Mouse (Mus musculus): Measurements from ENCODE around the gene Nup62. TPM values are rescaled to one million over a fixed set of nuclear protein-coding genes. Genes with fewer than 3 reads are reported as not detected.
"Not testable (repeated sequence)": the region's sequence is repeated elsewhere in the genome, so short reads cannot be mapped to it uniquely, and the experiment has no call there.

Gene Nup62
- total RNA-seq, 2 experiments from 2014 or later, result 21.2 to 28.1 TPM

DNA sequence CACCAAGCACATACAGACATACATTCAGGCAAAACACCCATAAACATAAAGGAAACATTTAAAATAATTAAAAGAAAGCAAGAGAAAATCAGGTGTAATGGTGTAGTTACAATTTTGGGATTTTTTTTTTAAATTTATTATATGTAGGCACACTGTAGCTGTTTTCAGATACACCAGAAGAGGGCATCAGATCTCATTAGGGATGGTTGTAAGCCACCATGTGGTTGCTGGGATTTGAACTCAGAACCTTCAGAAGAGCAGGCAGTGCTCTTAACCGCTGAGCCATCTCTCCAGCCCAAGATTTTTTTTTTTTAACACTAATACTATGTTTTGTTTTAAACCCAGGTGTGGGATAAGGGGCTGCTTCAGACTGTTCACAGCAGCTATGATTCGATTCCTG is 55.9 kb downstream of the Nup62 start:
- DNase-seq; intact Hi-C loops (cut with DNase I; ENCODE audit: low total_unique reads): not testable (repeated sequence)

DNA sequence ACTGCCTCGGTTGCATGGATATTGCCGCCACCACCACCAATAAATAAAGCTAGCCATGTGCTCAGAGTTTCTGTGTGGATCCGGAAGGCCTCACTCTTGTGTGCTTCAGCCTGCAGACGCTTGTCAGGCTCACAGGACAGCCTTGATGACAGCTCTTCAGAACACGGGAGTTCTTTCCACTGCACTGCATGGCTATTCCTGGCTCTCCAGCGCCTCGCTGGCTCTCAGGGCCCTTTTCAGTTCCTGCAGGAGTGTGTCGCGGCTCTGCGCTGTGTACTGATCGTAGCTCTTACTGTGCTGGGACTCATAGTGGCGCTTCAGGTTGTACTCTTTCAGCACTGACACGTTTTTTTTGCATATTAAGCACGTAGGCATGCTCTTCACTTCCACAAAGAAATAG is 61.9 kb downstream of the Nup62 start:
- DNase-seq, result no peak
- intact Hi-C loops (cut with DNase I; ENCODE audit: low total_unique reads), result no loop called here

Small RNA genes within 50 kb of the gene (microRNA-seq; reads per million reads assigned to microRNA genes)
- gene Mir707, result 0 reads per million in 2 experiments

Other genes with a start within 250 kb of the Nup62 start
- gene Napsa, start 243.7 kb upstream of the Nup62 start, total RNA-seq (2021), result not detected
- 1 to 10 TPM; 2.9 to 3.1 TPM for gene Kcnc3, start 225.4 kb upstream of the Nup62 start, total RNA-seq (2021)
- 10 to 100 TPM; 20.6 to 24.4 TPM for gene Myh14, start 145.2 kb upstream of the Nup62 start, total RNA-seq (2021)
- not detected for gene Izumo2, start 107.3 kb upstream of the Nup62 start, total RNA-seq (2021)
- 10 to 100 TPM; 14.5 to 16.2 TPM for gene Vrk3, start 67.7 kb upstream of the Nup62 start, total RNA-seq (2021)
- under 1 TPM in 1 of 2 experiments, not detected in 1; 0.16 TPM for gene Zfp473, start 65.0 kb upstream of the Nup62 start, total RNA-seq (2021)
- 1 to 10 TPM; 2.3 to 2.6 TPM for gene Il4i1, start 299 bp downstream of the Nup62 start, total RNA-seq (2021)
- gene Atf5, start 570 bp downstream of the Nup62 start, total RNA-seq (2021), result 10 to 100 TPM; 54.5 to 62.2 TPM
- gene Akt1s1, start 32.9 kb downstream of the Nup62 start, total RNA-seq (2021), result 10 to 100 TPM; 85.9 to 86.7 TPM
- 10 to 100 TPM; 28.2 to 38.9 TPM for gene Tbc1d17, start 33.0 kb downstream of the Nup62 start, total RNA-seq (2021)
- 10 to 100 TPM; 15.1 to 16.6 TPM for gene Pnkp, start 41.1 kb downstream of the Nup62 start, total RNA-seq (2021)
- gene Ptov1, start 53.7 kb downstream of the Nup62 start, total RNA-seq (2021), result 100 to 1,000 TPM; 161 to 167 TPM
- gene Med25, start 76.6 kb downstream of the Nup62 start, total RNA-seq (2021), result 10 to 100 TPM; 48.0 to 49.7 TPM
- gene Fuz, start 80.0 kb downstream of the Nup62 start, total RNA-seq (2021), result 10 to 100 TPM; 18.8 to 23.4 TPM
- gene Ap2a1, start 113.4 kb downstream of the Nup62 start, total RNA-seq (2021), result 10 to 100 TPM; 55.4 to 60.8 TPM
- not detected for gene Tsks, start 127.1 kb downstream of the Nup62 start, total RNA-seq (2021)
- gene Cpt1c, start 158.8 kb downstream of the Nup62 start, total RNA-seq (2021), result 1 to 10 TPM; 2.3 to 2.7 TPM
- 100 to 1,000 TPM; 144 to 227 TPM for gene Prmt1, start 170.5 kb downstream of the Nup62 start, total RNA-seq (2021)
- 10 to 100 TPM; 20.0 to 22.2 TPM for gene Irf3, start 181.6 kb downstream of the Nup62 start, total RNA-seq (2021)
- gene Bcl2l12, start 182.6 kb downstream of the Nup62 start, total RNA-seq (2021), result 10 to 100 TPM in 1 of 2 experiments, 1 to 10 TPM in 1; 10.0 to 10.6 TPM
- gene Scaf1, start 200.3 kb downstream of the Nup62 start, total RNA-seq (2021), result 10 to 100 TPM; 35.6 to 40.1 TPM
- 10 to 100 TPM; 43.1 to 53.1 TPM for gene Rras, start 201.9 kb downstream of the Nup62 start, total RNA-seq (2021)
- 10 to 100 TPM; 17.9 to 29.6 TPM for gene Prr12, start 236.8 kb downstream of the Nup62 start, total RNA-seq (2021)
- gene Nosip, start 246.3 kb downstream of the Nup62 start, total RNA-seq (2021), result 10 to 100 TPM; 34.3 to 35.2 TPM
- 1 to 10 TPM; 7.2 to 7.6 TPM for gene Prrg2, start 246.6 kb downstream of the Nup62 start, total RNA-seq (2021)